Mouse (Mus musculus) embryo, embryonic 11.5 days (tissue): ENCODE results near the gene Soga1.

Source experiments
- DNase-seq: peaks from one replicate; pipeline ENCODE4 v3.0.0-alpha.2; 2012; ENCODE audit warnings: low read depth, low spot score

The Soga1 gene

GRCm38 (mm10) chr2:156990727-156991431 is 88.2 kb downstream of the Soga1 start:
- DNase-seq: no peak

DNA sequence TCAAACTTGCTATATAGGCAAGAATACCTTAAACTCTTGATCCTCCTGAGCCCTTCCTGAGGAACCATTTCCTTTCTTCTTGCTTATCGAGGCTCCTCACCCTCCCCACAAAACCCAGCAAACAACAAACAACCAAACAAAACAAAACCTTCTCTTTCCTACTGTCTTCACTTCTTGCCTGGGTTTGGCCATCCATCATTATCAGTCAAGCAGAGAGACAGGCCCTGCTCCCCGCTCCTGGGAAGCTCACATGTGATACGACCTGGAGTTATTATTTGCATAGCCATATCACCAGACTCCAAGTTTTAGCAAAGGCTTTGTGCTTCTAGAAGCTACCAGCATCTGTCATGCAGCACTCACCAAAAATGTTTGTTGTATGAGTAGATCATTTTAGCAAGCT is 91.7 kb downstream of the Soga1 start:
- no peak for DNase-seq

GRCm38 (mm10) chr2:156982864-156983263 is 96.2 kb downstream of the Soga1 start:
- DNase-seq: no peak

DNA sequence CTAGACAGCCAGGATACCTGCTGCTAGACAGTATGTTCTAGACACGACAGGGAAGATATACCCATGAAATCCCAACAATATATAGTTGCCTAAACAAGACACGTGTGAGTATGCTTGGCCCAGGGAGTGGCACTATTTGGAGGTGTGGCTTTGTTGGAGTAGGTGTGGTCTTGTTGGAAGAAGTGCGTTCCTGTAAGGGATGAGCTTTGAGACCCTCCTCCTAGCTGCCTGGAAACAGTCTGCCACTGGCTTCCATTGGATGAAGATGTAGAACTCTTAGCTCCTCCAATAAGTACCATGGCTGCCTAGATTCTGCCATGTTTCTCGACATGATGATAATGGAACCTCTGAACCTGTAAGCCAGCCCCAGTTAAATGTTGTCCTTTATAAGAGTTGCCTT is 97.8 kb downstream of the Soga1 start:
- DNase-seq: no peak

DNA sequence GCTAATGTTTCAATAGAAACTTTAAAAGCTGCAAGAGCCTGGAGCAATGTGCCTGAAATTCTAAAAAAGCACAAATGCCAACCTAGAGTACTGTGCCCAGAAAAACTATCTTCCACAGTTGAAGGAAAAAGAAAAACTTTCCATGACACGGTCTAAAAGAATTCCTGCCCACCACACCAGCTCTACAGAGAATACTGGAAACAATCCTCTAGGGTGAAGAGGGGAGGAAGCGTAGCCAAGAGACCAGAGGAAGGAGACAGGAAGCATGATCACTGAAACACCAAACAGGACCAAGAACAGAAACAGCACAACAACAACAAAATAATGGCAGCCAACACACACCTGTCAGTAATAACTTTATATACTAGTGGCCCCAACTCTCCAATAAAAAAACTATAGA is 99.0 kb downstream of the Soga1 start:
- no peak for DNase-seq

DNA sequence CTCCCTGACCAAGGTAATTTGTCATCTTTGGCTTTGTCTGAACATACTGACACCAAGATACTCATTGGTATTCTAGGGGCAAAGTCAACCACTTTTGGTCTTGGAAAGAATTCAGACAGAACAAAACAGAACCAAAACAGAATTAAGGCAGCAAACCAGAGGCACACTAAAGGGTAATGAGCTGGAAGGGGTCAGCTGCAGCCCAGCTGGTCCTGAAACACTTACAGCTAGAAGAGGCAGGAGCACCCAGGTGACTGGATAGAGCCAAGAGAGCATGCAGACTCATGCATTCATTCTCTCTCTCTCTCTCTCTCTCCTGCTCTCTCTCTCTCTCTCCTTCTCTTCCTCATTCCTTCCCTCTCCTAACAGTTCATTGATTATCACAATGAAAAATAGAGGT is 102.3 kb downstream of the Soga1 start:
- DNase-seq: no peak

- DNase-seq: no peak
Observed at GRCm38 (mm10) chr2:156974967-156975366, 104.1 kb downstream of the Soga1 start.

DNA sequence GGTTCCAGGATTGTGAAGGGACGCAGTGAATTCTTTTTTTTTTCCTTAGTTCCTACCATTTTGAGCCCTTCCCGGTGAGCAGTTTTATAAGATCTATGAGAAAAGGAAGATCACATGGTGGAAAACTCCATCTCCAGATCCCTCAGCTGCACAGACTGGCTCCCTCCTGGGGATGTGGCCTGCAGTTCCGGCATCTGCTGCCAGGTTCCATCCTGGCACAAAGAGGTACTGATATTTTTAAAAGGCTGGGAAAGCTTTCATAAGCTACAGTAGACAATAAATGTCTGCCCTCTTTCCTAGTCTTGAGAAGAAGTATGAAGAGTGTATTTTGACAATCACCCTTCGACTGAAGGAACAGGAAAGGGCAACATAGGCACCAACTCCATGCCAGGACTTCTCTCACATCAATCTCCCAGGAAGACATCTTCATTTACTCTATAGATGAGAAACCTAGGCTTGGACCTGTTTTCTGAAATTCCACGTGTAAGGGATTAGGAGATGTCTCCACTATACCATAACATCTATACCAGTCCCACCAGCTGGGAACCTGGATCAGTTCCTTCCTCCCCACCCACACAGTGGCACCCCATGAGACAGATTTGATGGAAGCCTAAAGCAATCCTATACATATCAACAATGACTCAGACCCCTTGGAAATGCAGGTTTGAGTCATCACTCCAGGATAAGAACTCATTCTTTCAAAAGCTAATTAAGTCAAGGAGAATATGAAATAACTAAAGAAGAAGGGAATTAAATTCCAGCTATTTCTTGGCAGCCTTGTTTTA is 105.5 kb downstream of the Soga1 start:
- no peak for DNase-seq

- no peak for DNase-seq
Observed at GRCm38 (mm10) chr2:156970253-156970652, 108.8 kb downstream of the Soga1 start.

- no peak for DNase-seq
Observed at GRCm38 (mm10) chr2:156968501-156968900, 110.6 kb downstream of the Soga1 start.

DNA sequence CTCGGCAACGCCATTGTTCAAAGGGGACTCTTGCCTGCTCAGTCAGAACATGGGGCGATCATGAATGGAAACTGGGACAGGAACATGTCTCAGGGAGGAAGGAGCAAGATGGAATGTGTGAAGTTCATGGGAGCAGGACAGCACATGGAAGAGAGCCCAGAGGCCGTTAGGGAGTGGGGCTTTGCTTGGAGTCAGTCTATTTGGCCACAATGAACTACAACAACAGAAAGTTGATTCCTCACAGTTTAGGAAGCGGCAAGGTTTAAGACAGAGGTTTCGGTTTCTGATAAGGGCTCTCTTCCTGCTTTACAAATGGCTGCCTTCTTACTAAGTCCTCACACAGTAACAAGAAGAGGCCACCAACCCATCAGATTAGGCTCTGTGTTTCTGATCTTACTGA is 111.7 kb downstream of the Soga1 start:
- DNase-seq: no peak
